22 mouse cellular contexts compared by ENCODE assay signal in genomic region chr9:58145417-58145816, GRCm38 (mm10). TPM values are rescaled to one million over a fixed set of nuclear protein-coding genes. Genes with fewer than 3 reads are reported as not detected.
DNase-seq lines count a peak whose midpoint lies in the region; ATAC-seq lines count a peak whose summit lies in the region.
"Had no signal": no experiment of that assay in that cellular context is flagged by ENCODE, and none has a peak within 500 bp of the region (broad histone marks: within the 10 kb centered on the region; RNA-seq: fewer than 3 reads in every experiment).

No protein-coding gene starts in this region.

- 50% methylated on average over 5 of the region's 5 CpGs for WGBS in kidney, embryonic 14.5 days
- 73% methylated on average over 5 of the region's 5 CpGs for WGBS in embryonic facial prominence, embryonic 15.5 days
- WGBS in limb, embryonic 10.5 days, result 89% methylated on average over 5 of the region's 5 CpGs

- no peaks in the 10 kb centered on the region for H3K9me3 ChIP-seq in kidney, embryonic 14.5 days (ENCODE audit: control insufficient read depth, low read length)
- H3K9me3 ChIP-seq in embryonic facial prominence, embryonic 15.5 days (replicated peaks), result no peaks in the 10 kb centered on the region
- no peaks in the 10 kb centered on the region for H3K9me3 ChIP-seq in limb, embryonic 10.5 days (replicated peaks)
- H3K9me3 ChIP-seq: embryonic facial prominence, embryonic 12.5 days; heart, embryonic 10.5 days; hindbrain, embryonic 12.5 days had no signal

- no peak overlapping the region for H3K9ac ChIP-seq in kidney, embryonic 14.5 days (ENCODE audit: low read depth, low read length)
- no peak overlapping the region for H3K9ac ChIP-seq in embryonic facial prominence, embryonic 15.5 days
- H3K9ac ChIP-seq: embryonic facial prominence, embryonic 12.5 days; hindbrain, embryonic 12.5 days had no signal

- no peak overlapping the region for H3K27ac ChIP-seq in kidney, embryonic 14.5 days (ENCODE audit: low read depth, low read length)
- no peak overlapping the region for H3K27ac ChIP-seq in embryonic facial prominence, embryonic 15.5 days (replicated peaks)
- 0 out of 2 replicates have a peak overlapping the region, but pooled peaks have one; percentile 34 for H3K27ac ChIP-seq in limb, embryonic 10.5 days
- H3K27ac ChIP-seq: embryonic facial prominence, embryonic 12.5 days; heart, embryonic 10.5 days; hindbrain, embryonic 12.5 days had no signal

- peak; percentile 12; the same call in 1 of the 2 replicates for ATAC-seq in kidney, embryonic 14.5 days (ENCODE audit: low FRiP score, low TSS enrichment)
- ATAC-seq in embryonic facial prominence, embryonic 15.5 days (ENCODE audit: insufficient number of reproducible peaks, low FRiP score, low TSS enrichment, low read depth), result 0 out of 2 replicates have a peak, but pooled peaks have one; percentile 16
- ATAC-seq: activated CD4-positive, CD25-positive, alpha-beta regulatory T cell, adult 4 months; forebrain, embryonic 14.5 days had no signal

- H3K27me3 ChIP-seq in kidney, embryonic 14.5 days (ENCODE audit: control insufficient read depth, insufficient read depth, low read length), result no peaks in the 10 kb centered on the region
- H3K27me3 ChIP-seq in embryonic facial prominence, embryonic 15.5 days, result no peaks in the 10 kb centered on the region
- no peaks in the 10 kb centered on the region for H3K27me3 ChIP-seq in limb, embryonic 10.5 days (ENCODE audit: low read depth, poor library complexity, severe bottlenecking)
- H3K27me3 ChIP-seq: embryonic facial prominence, embryonic 12.5 days; Patski had no signal

- H3K4me2 ChIP-seq in kidney, embryonic 14.5 days (replicated peaks; ENCODE audit: low read depth, low read length), result no peak overlapping the region
- no peak overlapping the region for H3K4me2 ChIP-seq in embryonic facial prominence, embryonic 15.5 days (replicated peaks)
- H3K4me2 ChIP-seq: embryonic facial prominence, embryonic 12.5 days; hindbrain, embryonic 12.5 days had no signal

- no peak for DNase-seq in kidney, postnatal 10 days
- DNase-seq in ovary, adult 18-20 months (ENCODE audit: low spot score), result peak; percentile 59
- no peak for DNase-seq in ovary, postnatal 14 days (ENCODE audit: low spot score)
- no peak for DNase-seq in limb, embryonic 10.5 days (ENCODE audit: low spot score)
- no peak for DNase-seq in yolk sac, embryonic 10.5 days (ENCODE audit: low spot score)
- DNase-seq: adrenal gland, postnatal 36 days; cerebellum, adult 2 months; cerebellum, postnatal 14 days; embryo, embryonic 11 days; gastrocnemius, postnatal 36 days; heart, adult 18-20 months; heart, postnatal 10 days; heart, postnatal 4 days had no signal

- H3K4me1 ChIP-seq in kidney, embryonic 14.5 days (ENCODE audit: control insufficient read depth, insufficient read depth, low read length), result peaks cover 22% of the 10 kb centered on the region
- peaks cover 28% of the 10 kb centered on the region for H3K4me1 ChIP-seq in embryonic facial prominence, embryonic 15.5 days
- peaks cover 54% of the 10 kb centered on the region for H3K4me1 ChIP-seq in limb, embryonic 10.5 days

- peaks cover 15% of the 10 kb centered on the region; the same call in 1 of the 2 replicates for H3K36me3 ChIP-seq in kidney, embryonic 14.5 days (ENCODE audit: control insufficient read depth, insufficient read depth, low read length)
- H3K36me3 ChIP-seq in embryonic facial prominence, embryonic 15.5 days, result no peaks in the 10 kb centered on the region
- H3K36me3 ChIP-seq in limb, embryonic 10.5 days, result peaks cover 88% of the 10 kb centered on the region
- H3K36me3 ChIP-seq: heart, embryonic 10.5 days; hindbrain, embryonic 12.5 days had no signal

- H3K4me3 ChIP-seq in kidney, embryonic 14.5 days (ENCODE audit: low read length), result no peak overlapping the region
- H3K4me3 ChIP-seq in embryonic facial prominence, embryonic 15.5 days (replicated peaks), result no peak overlapping the region
- no peak overlapping the region for H3K4me3 ChIP-seq in limb, embryonic 10.5 days
- H3K4me3 ChIP-seq: embryonic facial prominence, embryonic 12.5 days; heart, embryonic 10.5 days; hindbrain, embryonic 12.5 days had no signal

RNA-seq across cellular contexts. Expression of gene Ccdc33, which starts 26.8 kb away (rescaled TPM):
- polyA plus RNA-seq in kidney, embryonic 14.5 days (2014; fragmentation: Nextera tagmentation; extraction: Ambion mirVana), result 0.09 and 0.57 TPM in 2 replicates
- 1.3 and 1.6 TPM in 2 replicates for polyA plus RNA-seq in embryonic facial prominence, embryonic 15.5 days (2015; fragmentation: Nextera tagmentation; extraction: Ambion mirVana)
- 0.26 and 0.34 TPM in 2 replicates for polyA plus RNA-seq in limb, embryonic 10.5 days (2016; fragmentation: Nextera tagmentation; extraction: Ambion mirVana)
- polyA plus RNA-seq: activated CD4-positive, CD25-positive, alpha-beta regulatory T cell, adult 4 months; heart, embryonic 10.5 days; heart, embryonic 14.5 days had no signal

RNA-seq across cellular contexts. Expression of gene Islr, which starts 58.7 kb away (rescaled TPM):
- 47.4 and 48.6 TPM in 2 replicates for polyA plus RNA-seq in kidney, embryonic 14.5 days (2014; fragmentation: Nextera tagmentation; extraction: Ambion mirVana)
- polyA plus RNA-seq in embryonic facial prominence, embryonic 15.5 days (2015; fragmentation: Nextera tagmentation; extraction: Ambion mirVana), result 150 and 165 TPM in 2 replicates
- polyA plus RNA-seq in limb, embryonic 10.5 days (2016; fragmentation: Nextera tagmentation; extraction: Ambion mirVana), result 9.5 and 33.2 TPM in 2 replicates

RNA-seq across cellular contexts. Expression of gene Islr2, which starts 58.7 kb away (rescaled TPM):
- polyA plus RNA-seq in kidney, embryonic 14.5 days (2014; fragmentation: Nextera tagmentation; extraction: Ambion mirVana), result 0.12 and 0.23 TPM in 2 replicates
- 0.80 and 0.81 TPM in 2 replicates for polyA plus RNA-seq in embryonic facial prominence, embryonic 15.5 days (2015; fragmentation: Nextera tagmentation; extraction: Ambion mirVana)
- polyA plus RNA-seq in limb, embryonic 10.5 days (2016; fragmentation: Nextera tagmentation; extraction: Ambion mirVana), result 0.11 TPM in 1 of 2 replicates, not detected in the other
- polyA plus RNA-seq: activated CD4-positive, CD25-positive, alpha-beta regulatory T cell, adult 4 months; heart, embryonic 10.5 days; heart, embryonic 14.5 days had no signal
